Mouse (Mus musculus) adrenal gland, postnatal 14 days (tissue): ENCODE results near the gene Lrrc8d. TPM values are rescaled to one million over a fixed set of nuclear protein-coding genes. Genes with fewer than 3 reads are reported as not detected.
A peak's percentile ranks its signal among the peaks of the same experiment; 100 is the strongest.
"Not testable (repeated sequence)": the region's sequence is repeated elsewhere in the genome, so short reads cannot be mapped to it uniquely, and the experiment has no call there.

Source experiments
- DNase-seq: peaks from one replicate; pipeline ENCODE4 v3.0.0; 2021; ENCODE audit warnings: mixed read lengths
- total RNA-seq: library from RNA; stranded (reverse); gene quantifications from 2 replicates; pipeline ENCODE4 v1.2.3, GENCODE M21; 2021

The Lrrc8d gene
- total RNA-seq, 1 experiment from 2014 or later = 85.6 TPM

DNA sequence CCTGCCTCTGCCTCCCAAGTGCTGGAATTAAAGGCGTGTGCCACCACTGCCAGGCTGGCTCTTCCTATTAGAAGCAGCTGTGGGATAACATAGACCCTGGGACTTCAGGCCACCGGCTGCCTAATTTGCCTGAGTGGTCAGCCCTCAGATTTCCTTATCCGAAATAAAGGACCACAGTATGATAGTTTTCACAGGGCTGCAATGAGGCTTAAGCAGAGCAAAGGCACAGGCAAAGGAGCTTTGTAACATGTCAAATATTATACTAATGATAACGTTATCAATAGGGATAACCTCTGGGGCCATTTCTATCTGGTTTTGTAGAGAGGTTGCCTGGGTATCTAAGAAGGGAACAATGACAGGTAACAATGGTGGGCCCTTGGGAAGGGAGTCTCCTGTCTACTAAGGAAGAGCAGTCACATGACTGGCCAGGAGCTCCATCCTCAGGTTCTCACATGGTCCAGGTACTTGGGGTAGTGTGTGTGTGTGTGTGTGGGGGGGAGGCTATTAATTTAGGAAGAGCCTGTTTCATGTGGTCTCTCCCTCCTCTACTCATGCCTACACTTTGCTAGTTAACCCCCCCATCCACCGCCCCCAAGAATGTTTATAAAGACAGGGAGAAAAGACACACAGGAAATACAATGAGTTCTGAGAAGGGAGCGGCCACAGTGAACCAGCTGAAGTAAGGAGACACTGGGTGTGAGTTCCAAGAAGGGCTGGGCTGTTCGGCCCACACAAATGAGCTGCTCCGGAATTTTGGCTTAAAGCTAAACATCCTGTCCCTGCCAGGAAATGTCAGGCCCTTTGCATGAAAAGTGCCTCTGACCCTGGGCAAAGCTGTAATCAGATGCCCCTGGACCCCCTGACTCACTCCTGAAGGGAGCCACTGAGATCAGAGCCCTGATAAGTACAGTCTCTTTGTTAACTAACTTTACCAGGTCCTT is 159.3 kb downstream of the Lrrc8d start:
- DNase-seq = peak; percentile 78

DNA sequence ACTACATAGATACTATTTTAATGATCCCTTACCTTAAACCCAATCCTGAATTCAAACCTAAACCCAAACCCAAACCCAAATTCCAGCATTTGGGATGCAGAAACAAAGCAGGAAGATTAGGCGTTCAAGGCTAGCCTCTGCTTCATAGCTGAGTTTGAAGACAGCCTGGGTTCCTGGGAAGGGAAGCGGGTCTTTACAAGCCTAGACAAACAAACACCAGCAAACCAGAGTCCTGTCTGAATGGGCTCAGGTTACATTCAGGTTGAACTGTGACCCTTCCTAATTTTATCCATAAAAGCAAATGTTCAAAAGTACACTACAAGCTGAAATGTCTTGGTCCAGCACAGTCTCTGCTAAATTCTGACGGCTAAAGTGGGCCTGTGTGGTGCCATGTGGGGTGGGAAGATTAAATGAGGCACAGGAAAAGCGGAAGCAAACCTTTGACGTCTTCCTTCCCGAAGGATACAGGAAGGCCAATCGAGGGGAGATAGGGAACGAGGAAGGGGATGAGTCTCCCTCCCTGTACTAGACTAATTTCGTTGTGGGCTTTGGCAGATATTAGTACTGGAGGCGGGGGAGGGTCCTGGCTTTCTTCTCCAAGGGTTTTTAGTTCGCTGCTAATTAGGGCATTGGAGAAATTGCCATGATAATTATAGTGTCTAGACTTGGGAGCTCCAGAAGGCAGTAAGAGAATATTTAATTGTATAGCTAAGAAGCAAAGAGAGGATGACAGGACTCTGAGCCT is 160.1 kb downstream of the Lrrc8d start:
- no peak for DNase-seq

DNA sequence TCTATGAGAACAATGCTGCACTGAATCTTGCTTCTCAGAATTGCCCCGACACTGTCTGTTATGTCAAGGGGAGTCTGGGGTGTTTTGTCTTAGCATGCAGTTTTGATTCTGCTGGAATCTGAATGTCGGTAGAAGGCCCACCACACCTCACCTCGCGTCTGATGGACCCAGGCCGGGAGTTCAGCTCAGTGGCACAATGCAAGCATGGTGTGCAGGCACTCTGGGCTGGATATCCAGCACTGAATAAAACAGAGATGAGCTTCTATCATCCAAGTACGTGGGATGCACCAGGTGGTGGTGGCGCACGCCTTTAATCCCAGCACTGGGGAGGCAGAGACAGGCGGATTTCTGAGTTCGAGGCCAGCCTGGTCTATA is 160.7 kb downstream of the Lrrc8d start:
- no peak for DNase-seq

DNA sequence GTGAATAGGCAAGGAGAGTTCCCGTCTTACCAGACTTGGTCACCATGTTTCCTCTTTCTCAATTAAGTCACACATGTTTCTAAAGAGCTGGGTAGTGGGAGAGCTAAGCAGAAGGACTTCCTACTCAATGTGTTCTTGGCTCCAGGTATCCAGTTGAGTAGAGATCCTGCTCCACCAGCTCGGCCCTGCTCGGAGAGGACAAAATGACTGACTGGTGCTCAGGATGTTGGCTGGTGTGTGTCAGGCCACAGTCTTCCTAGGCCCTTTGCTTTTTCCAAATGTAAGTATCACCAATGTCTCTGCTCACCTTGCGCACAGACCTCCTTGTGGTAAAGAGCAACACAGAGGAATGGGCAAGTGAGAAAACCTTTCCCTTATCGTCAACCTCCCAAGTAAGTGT is 161.8 kb downstream of the Lrrc8d start:
- no peak for DNase-seq

DNA sequence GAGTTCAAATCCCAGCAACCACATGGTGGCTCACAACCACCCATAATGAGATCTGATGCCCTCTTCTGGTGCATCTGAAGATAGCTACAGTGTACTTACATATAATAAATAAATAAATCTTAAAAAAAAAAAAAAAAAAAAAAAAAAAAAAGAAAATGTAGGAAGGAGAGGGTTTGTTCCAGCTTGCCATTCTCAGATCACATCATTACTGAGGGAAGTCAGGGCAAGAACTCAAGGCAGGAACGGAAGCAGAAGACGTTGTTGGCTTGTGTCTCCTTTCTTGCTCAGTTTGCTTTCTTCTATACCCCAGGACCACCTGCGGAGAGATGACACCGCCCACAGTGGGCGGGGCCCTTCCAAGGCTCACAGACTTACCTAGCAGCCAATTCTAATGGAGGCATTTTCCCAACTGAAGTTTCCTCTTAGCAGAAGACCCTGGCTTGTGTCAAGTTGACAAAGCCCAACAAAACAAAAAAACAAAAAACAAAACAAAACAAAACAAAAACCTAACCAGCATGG is 165.4 kb downstream of the Lrrc8d start:
- not testable (repeated sequence) for DNase-seq

DNA sequence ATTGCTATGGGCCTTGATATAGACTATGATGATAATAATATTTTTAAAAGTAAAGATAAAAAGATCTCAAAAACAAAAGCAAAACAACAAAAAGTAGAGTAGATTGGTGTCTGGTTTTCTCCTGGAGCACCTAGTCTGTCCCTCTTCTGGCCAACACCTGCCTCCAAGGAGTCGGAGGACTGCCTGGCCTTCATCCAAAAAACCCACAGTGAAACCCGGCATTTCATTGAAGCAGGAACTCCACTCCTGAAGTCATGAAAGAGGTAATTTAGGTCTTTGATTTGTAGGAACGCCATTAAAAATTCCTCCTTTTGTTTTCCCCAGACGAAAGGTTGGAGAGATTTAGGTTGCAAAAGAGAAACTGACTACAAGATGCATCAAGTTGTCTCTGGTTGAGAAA is 167.7 kb downstream of the Lrrc8d start:
- no peak for DNase-seq

DNA sequence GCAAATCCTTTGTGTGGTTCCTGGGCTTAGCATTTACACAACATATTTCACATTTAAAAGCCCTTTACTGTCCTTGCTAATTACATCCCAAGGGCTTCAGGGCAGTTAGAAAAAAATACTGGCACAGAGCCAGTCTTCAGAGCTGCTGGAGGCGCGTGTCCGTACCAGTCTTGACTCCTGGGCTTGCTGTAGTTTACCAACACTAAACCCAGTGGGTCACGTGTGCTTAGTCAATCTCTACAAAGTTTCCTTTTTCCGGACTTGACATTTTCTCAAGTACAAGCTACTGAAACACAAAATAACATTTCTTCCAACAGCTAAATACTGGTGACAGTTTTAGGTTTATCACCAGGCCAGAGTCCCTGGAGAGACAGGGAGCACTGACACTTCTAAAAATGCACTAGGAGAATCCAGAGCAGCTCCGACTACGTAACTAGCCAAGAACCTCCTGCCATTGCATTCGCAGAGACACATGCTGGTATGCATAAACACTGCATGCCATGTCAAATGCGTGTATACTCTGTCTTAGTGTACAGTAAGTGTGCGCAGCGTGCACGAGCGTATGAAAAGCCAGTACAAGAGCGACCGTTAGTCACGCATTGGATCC is 168.2 kb downstream of the Lrrc8d start:
- peak; percentile 68 for DNase-seq

DNA sequence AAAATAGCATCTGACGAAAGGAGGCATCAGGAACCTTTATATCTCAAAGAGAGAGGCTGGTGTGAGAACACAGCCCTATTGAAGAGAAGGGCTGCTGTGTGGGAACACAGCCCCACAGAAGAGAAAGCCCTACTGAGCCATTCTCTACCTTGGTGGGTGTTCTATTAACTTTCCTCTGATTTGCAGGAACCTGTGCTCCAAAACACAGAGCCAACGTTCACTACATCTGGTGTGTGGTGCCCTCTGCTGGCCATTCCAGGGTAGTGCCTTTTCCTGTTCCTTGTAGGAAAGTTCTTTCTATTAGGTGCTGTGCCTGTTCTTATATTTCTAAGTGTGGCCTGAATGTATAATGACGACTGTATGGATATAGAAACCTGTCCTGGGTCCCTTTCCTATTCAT is 168.8 kb downstream of the Lrrc8d start:
- DNase-seq = peak; percentile 90

DNA sequence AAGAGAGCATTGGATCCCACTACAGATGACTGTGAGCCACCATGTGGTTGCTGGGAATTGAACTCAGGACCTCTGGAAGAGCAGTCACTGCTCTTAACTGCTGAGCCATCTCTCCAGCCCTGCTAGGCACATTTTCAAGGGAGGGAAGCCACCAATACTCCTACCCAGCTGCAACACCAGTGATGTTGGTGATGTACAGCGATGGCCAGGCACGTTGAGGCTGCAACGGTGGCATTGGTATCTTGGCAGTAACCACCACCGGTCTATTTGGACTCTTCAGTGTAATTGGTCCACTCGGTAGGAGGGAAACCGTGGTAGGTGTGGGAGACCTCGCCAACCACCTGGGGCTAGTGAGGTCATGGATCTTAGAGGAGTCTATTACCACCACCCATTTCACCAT is 170.0 kb downstream of the Lrrc8d start:
- DNase-seq = no peak

DNA sequence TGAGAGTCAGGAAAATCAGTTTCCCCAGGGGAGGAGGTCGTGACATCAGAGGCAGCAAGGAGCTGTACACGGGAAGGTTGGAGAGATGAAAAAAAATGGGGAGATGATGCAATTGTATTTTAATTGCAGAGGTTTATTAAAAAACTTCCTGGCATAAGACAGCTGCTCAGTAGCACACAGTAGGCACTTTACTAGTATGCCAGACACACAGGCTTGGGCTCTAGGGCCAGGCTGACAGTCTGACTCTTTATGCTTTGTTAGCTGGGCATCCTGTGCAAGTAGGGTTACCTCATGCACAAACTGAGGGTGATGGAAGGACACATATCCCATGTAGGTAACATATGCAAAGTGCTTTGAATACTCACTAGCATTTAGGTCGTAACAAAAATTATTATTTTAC is 171.4 kb downstream of the Lrrc8d start:
- no peak for DNase-seq

DNA sequence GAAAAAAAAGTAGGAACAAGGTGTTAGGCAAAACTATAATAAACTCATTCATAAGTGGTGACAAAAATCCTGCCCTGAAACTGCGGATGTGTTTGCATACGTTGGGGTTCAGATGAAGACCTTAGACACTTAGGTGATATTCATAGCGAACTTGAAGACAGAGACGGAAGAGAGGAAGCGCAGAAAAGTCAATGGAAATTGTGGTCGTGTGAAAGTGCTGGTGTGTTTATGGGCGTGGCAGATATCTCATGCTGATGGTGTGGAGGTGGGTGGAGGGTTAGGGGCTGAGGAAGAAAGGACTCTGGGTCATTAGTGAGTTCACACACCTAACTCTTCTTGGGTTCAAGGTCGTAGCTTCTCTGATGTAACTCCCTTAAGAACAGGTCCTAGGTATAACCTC is 172.4 kb downstream of the Lrrc8d start:
- DNase-seq = no peak

DNA sequence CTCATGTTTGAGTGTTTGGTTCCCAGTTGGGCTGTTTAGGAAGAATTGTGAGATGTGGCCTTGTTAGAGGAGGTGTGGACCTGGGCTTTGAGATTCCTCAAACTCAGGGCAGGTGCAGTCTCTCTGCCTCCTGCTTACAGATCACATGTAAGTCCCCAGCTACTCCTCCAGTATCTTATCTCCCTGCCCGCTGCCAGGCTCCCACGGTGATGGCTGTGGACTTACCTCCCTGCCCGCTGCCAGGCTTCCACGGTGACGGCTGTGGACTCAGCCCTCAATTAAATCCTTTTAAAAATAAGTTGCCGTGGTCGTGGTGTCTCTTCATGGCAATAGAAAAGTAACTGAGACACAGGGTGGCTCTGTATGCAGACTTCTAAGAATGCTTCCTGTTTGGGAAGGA is 173.1 kb downstream of the Lrrc8d start:
- DNase-seq = no peak

DNA sequence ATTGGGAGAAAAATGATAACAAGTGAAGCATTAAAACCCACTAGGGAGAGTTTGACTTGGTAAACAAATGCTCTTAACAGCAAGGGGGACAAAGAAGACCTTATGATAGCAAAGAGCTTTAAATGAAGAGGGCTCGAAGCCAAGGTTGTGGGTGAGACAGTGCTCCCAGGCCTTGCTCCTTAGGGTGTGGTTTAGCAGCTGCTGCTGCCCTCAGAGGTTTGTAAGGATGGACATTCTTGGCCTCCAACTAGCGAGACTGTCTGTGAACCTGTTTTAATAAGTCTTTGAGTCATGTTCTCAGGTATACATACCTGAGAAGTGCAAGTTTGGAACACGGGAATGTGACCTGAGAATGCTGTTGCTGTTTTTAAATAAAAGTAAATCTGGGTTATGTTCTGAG is 174.0 kb downstream of the Lrrc8d start:
- DNase-seq = no peak

DNA sequence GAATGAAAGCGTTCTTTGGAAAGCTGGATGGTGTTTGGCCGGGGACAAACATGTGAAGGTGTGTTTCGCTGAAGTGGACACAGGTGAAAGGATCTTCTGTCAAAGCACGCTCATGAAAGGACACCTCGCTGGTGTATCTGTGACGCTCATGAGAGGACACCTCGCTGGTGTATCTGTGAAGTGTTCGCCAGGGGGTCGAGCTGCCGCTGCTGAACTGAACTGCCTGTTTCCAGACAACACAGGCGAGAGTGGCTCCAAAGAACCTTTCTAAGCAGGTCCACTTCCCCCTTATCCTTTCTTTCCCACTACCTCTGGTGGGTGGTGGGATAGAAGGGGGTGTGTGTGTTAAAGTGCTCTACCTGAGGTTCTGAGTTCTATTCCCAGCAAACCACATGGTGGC is 174.7 kb downstream of the Lrrc8d start:
- no peak for DNase-seq

DNA sequence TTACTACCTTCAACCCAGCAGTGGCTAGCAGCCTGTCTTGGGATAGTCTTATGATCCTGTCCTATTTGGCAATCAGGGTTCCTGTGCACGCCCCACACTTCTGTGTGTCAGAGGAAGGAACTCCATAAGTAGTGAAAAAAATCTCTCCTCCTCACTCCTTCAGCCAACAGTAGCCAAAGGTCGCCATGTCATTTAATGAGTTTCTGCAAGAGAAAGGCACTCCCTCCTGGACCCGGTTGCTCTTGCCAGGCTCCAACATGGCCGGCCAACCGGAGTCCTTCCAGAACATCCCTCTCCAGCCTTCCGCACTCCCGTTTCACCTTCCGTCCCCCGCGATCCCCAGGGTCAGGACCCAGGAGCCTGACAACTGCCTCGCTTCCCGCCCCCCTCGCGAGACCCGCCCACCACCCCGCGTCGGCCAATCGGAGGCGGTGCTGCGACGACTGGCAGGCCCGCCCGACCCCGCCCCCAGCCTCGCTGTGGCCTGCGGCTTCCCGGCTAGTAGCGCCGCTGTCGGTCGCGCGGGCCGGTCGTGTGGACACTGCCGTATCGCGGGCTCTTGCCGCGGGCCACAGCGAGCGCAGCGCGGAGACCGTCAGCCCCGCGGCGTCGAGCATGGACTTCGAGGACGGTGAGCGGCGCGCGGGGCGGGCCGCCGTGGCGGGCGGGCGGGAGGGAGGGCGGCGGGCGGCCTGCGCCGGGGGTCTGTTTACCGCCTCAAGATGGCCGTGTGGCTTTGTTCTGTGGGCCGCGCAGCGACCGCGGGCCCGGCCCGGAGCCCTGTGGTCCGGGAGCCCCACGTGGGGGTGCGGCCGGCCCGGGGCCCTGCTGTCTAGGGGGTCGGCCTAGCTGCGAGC is 176.5 kb downstream of the Lrrc8d start, which contains the start of gene Zfp326:
Gene Zfp326 (plus strand): TSS at position 498 of the 857 bp plus-strand sequence.
- peak; percentile 98 for DNase-seq

DNA sequence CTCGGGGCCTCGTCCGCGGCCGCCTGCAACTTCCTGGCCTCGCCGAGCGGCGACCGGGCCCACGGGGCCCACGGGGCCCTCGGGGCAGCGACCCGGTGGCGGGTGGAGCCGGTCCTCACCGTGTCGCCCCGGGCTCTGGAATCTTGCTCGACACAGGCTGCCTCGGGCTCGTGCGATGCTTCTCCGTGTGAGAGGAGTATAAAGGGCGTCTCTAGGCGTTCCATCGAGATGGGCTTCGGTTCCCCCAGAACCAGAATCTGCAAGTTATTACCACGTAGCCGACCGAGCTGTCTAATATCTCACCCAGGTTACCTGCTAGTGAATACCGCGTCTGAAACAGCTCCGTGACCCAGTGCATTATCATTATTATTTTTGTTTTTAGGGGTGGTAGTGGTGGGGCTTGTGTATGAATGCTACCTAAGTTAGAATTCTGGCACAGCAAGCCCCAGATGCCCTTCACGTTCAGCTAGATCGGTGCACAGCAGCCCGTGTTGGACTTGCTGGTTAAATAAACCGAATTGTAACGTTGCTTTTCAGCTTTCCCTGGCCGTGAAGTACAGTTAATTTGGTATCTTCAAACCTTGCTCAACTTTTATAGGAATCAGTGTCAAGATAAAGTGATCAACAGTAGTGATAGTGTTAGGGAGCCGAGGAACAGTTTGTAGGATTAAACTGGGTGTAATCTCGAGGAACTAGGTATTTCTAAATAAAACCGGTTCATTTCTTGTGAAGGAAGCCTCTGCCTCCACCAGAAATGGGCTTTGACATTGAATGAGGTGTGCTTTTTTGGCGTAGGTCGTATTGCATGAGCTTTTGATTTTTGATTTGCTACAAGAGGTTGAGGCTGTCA is 177.4 kb downstream of the Lrrc8d start:
- peak; percentile 51 for DNase-seq
